Mouse (Mus musculus) lung, postnatal 0 days (tissue): ENCODE data around the gene Aen. TPM values are rescaled to one million over a fixed set of nuclear protein-coding genes. Genes with fewer than 3 reads are reported as not detected.

Source experiments
- ATAC-seq: fragments of 200-750 bp; cut with Nextera tagmentation; 2 replicates; pipeline ENCODE4 v1.8.0; 2017; ENCODE audit warnings: moderate library complexity
- DNase-seq: peaks from one replicate; pipeline ENCODE4 v3.0.0-alpha.2; 2016; ENCODE audit warnings: low spot score
- H3K27ac ChIP-seq: fragments of 300-500 bp; sonication (generic); 2 replicates; pipeline ENCODE4 v1.5.1; 2014; ENCODE audit warnings: antibody characterized with exemption, mild to moderate bottlenecking, low read length, mixed read lengths
- H3K27me3 ChIP-seq: fragments of 300-500 bp; sonication (generic); replicated peaks from 2 replicates; pipeline ENCODE4 v1.6.1; 2014; ENCODE audit warnings: low read length, mixed read lengths; ENCODE audit not compliant: insufficient read depth
- H3K36me3 ChIP-seq: fragments of 300-500 bp; sonication (generic); 2 replicates; pipeline ENCODE4 v1.6.1; 2014; ENCODE audit warnings: low read length, mixed read lengths; ENCODE audit not compliant: insufficient read depth
- H3K4me1 ChIP-seq: fragments of 300-500 bp; sonication (generic); 2 replicates; pipeline ENCODE4 v1.6.1; 2014; ENCODE audit warnings: antibody characterized with exemption, low read depth, low read length, mixed read lengths; ENCODE audit not compliant: insufficient read depth
- H3K4me2 ChIP-seq: fragments of 300-500 bp; sonication (generic); replicated peaks from 2 replicates; pipeline ENCODE4 v1.6.1; 2014; ENCODE audit warnings: low read depth, mild to moderate bottlenecking, low read length, moderate library complexity, mixed read lengths
- H3K4me3 ChIP-seq: fragments of 300-500 bp; sonication (generic); 2 replicates; pipeline ENCODE4 v1.5.1; 2014; ENCODE audit warnings: low read depth, low read length
- H3K9ac ChIP-seq: fragments of 300-500 bp; sonication (generic); replicated peaks from 2 replicates; pipeline ENCODE4 v1.6.1; 2014; ENCODE audit warnings: low read depth, mild to moderate bottlenecking
- H3K9me3 ChIP-seq: fragments of 300-500 bp; sonication (generic); 2 replicates; pipeline ENCODE4 v1.6.1; 2016; ENCODE audit warnings: low read length, mixed read lengths
- CTCF ChIP-seq: IDR thresholded peaks from 2 replicates; pipeline ENCODE4 v1.5.1; 2016; ENCODE audit warnings: antibody characterized with exemption, mild to moderate bottlenecking
- EP300 ChIP-seq: IDR thresholded peaks from 2 replicates; pipeline ENCODE4 v1.6.1; 2016; ENCODE audit warnings: antibody characterized with exemption, mild to moderate bottlenecking, control low read depth
- WGBS: fragments of 180-500 bp; shearing (Covaris S2); extraction: QIAGEN DNeasy Blood & Tissue Kit; methylation state at CpG from one replicate; pipeline ENCODE4 v1.1.7; 2014; 5-methylcytosine and 5-hydroxymethylcytosine counted together
- polyA plus RNA-seq: library from polyadenylated mRNA; unstranded; fragments of >200 nt; fragmentation: Nextera tagmentation; extraction: Ambion mirVana; gene quantifications from 2 replicates; pipeline ENCODE4 v1.2.1, GENCODE M21; 2015

The Aen gene
- polyA plus RNA-seq, 1 experiment from 2014 or later: 20.0 TPM

GRCm38 (mm10) chr7:78903174-78903870 is 7.7 kb downstream of the Aen start:
- 75% methylated on average over 6 of the region's 6 CpGs for WGBS
- H3K36me3 ChIP-seq: 0 out of 2 replicates have a peak, but pooled peaks cover 5% of the 10 kb centered on the region
- H3K4me1 ChIP-seq: no peaks in the 10 kb centered on the region
- no peak overlapping the region for H3K27ac ChIP-seq
- no peak overlapping the region for H3K4me2 ChIP-seq
- DNase-seq (peak; percentile 75), ATAC-seq (peak; percentile 92)
- no peaks in the 10 kb centered on the region for H3K27me3 ChIP-seq
- H3K9ac ChIP-seq: no peak overlapping the region
- TF ChIP-seq CTCF: no peak
- no peak for TF ChIP-seq EP300
- no peaks in the 10 kb centered on the region for H3K9me3 ChIP-seq
- H3K4me3 ChIP-seq: no peak overlapping the region

- DNase-seq (no peak), ATAC-seq (peak; percentile 55)
- TF ChIP-seq EP300 (no peak), CTCF (no peak)
- Histone ChIP-seq H3K4me3 (no peak overlapping the region), H3K27me3 (no peaks in the 10 kb centered on the region), H3K4me1 (no peaks in the 10 kb centered on the region), H3K9ac (no peak overlapping the region), H3K9me3 (no peaks in the 10 kb centered on the region), H3K27ac (no peak overlapping the region), H3K36me3 (0 out of 2 replicates have a peak, but pooled peaks cover 5% of the 10 kb centered on the region), H3K4me2 (no peak overlapping the region)
- WGBS: 78% methylated on average over 2 of the region's 2 CpGs
Observed at GRCm38 (mm10) chr7:78904175-78904574, 8.5 kb downstream of the Aen start.

DNA sequence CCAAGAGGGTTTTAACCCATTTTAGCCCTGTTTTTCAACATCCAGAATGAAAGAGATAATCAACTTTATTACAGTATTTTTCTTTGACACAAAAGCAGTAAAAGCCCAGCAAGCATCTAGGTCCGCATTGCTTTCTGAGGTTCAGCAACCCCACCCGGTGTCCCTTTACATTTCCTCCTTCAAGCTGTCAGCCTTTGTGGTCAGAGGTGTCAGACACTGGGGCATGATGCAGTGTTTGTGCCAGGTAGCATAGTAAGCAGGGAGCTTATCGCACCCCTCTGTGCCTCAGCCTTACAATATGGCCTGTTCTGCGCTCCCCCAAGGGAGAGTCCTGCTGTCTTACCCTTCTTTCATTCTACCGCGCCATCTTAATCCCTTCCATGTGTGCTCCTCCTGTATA is 13.4 kb downstream of the Aen start:
- no peak for TF ChIP-seq EP300
- no peak for TF ChIP-seq CTCF
- Histone ChIP-seq H3K9me3 (no peaks in the 10 kb centered on the region), H3K4me1 (peaks cover 16% of the 10 kb centered on the region; the same call in 1 of the 2 replicates), H3K27ac (no peak overlapping the region), H3K4me2 (no peak overlapping the region), H3K9ac (no peak overlapping the region), H3K4me3 (no peak overlapping the region), H3K27me3 (no peaks in the 10 kb centered on the region), H3K36me3 (no peaks in the 10 kb centered on the region)
- ATAC-seq: no peak
- 90% methylated on average over 6 of the region's 6 CpGs for WGBS
- DNase-seq: no peak

- 47% methylated on average over 6 of the region's 6 CpGs for WGBS
- H3K36me3 ChIP-seq: no peaks in the 10 kb centered on the region
- peak; percentile 27 for DNase-seq
- TF ChIP-seq EP300 (no peak), CTCF (peak; percentile 38)
- no peak overlapping the region for H3K4me2 ChIP-seq
- no peak for ATAC-seq
- H3K27me3 ChIP-seq: no peaks in the 10 kb centered on the region
- H3K27ac ChIP-seq: no peak overlapping the region
- H3K4me1 ChIP-seq: peaks cover 22% of the 10 kb centered on the region; the same call in 1 of the 2 replicates
- H3K9me3 ChIP-seq: no peaks in the 10 kb centered on the region
- H3K4me3 ChIP-seq: no peak overlapping the region
- no peak overlapping the region for H3K9ac ChIP-seq
Observed at GRCm38 (mm10) chr7:78910336-78911098, 14.9 kb downstream of the Aen start.

- DNase-seq (no peak), ATAC-seq (no peak)
- WGBS: 80% methylated on average over 4 of the region's 4 CpGs
- Histone ChIP-seq H3K4me1 (peaks cover 22% of the 10 kb centered on the region; the same call in 1 of the 2 replicates), H3K36me3 (no peaks in the 10 kb centered on the region), H3K27ac (no peak overlapping the region), H3K4me3 (no peak overlapping the region), H3K4me2 (no peak overlapping the region), H3K9ac (no peak overlapping the region), H3K27me3 (no peaks in the 10 kb centered on the region), H3K9me3 (no peaks in the 10 kb centered on the region)
- TF ChIP-seq EP300: no peak
- no peak for TF ChIP-seq CTCF
Observed at GRCm38 (mm10) chr7:78911209-78911608, 15.6 kb downstream of the Aen start.

DNA sequence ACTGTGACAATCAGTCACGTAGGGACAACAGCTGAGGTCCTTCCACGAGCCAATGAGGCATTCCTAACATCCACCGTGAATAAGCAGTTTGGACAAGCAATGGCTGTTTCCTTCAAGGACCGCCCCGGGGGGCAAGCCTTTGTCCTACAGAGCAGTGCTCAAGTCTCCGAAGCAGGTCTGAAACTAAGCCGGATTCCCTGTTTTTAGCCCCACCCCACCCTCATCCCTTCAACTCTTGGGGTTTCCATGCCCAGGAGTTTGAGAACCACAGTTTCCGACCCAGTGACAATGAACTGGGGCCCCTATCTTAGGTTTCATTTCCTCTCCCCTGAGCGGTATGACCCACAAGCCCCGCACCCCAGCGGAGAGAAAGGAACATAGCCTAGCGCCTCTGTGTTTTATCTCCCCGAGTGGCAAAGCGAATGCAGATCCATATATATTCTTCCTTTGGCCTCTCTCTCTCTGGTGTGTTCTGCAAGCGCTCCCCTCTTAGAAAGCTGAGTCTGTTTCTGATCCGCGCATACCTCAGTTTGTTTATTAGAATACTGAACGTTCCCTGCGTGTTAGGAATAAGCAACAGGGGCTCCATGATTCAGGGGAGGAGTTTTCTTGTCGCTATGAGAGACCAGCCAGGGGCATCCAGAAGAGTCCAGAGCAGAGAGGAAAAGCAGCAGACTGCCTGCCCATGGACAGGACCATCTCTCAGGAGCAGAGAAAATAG is 16.8 kb downstream of the Aen start:
- peak; percentile 53 for DNase-seq

More for the DNA sequence above, 16.8 kb downstream of the Aen start:
- Histone ChIP-seq H3K9me3 (no peaks in the 10 kb centered on the region), H3K36me3 (no peaks in the 10 kb centered on the region), H3K4me2 (peak overlapping the region; percentile 59), H3K9ac (peak overlapping the region; percentile 29), H3K4me1 (peaks cover 22% of the 10 kb centered on the region; the same call in 1 of the 2 replicates), H3K27me3 (no peaks in the 10 kb centered on the region), H3K4me3 (peak overlapping the region; percentile 23), H3K27ac (peak overlapping the region; percentile 83)
- WGBS: 18% methylated on average over 20 of the region's 20 CpGs
- ATAC-seq: no peak
- peak; percentile 5; the same call in 1 of the 2 replicates for TF ChIP-seq CTCF
- TF ChIP-seq EP300: no peak
